Mouse (Mus musculus) WW6 (cell line): ENCODE data around the gene Bcam.

Experiments used
- DNase-seq: peaks from one replicate; pipeline ENCODE4 v3.0.0-alpha.2; 2013; ENCODE audit warnings: low read depth, low spot score

Bcam gene

DNA sequence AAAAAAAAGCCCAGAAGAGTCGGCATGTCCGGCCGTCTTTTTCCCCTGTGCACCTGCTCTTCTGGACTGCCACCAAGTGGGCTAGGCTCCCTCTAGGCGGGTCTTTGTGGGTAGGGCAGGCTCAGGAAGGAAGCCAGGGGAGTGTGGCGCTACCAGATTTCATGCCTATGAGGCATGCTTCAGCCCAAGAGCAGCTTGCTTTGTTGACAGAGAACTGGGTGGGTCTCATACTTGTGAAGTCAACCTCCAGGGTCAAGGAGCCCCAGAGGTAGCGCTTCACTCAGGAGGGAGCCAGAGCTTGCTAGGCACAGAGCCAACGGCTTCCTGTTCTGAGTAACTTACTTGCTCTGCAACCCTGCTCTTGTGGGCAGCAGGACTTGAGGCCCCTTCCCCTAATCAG lies 17.2 kb downstream of the Bcam start:
- no peak for DNase-seq

DNA sequence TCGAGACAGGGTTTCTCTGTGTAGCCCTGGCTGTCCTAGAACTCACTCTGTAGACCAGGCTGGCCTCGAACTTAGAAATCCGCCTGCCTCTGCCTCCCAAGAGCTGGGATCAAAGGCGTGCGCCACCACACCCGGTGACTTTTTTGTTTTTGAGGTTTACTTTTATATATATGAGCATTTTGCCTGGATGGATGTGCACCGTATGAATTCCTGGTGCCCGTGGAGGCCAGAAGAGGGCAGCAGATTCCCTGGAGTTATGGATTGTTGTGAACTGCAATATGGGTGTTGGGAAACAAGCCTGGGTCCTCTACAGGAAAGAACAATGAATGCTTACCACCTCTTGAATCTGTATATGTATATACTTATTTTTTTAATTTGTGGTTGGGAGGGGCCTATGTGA lies 18.2 kb downstream of the Bcam start:
- DNase-seq: no peak

DNA sequence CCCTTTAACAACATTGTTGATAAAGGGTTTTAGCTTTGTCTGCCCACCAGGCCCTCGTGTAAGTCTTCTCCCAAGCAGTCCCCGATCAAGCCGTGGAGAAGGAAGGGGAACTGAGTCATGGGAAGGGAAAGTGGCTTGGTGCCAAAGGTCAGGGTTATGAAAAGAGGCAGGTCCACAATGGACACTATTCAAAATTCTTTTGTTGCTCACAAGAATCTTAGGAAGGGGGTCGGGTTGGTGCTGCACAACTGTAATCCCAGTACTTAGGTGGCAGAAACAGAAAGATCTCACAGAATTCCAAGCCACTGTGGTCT lies 19.8 kb downstream of the Bcam start:
- no peak for DNase-seq

DNA sequence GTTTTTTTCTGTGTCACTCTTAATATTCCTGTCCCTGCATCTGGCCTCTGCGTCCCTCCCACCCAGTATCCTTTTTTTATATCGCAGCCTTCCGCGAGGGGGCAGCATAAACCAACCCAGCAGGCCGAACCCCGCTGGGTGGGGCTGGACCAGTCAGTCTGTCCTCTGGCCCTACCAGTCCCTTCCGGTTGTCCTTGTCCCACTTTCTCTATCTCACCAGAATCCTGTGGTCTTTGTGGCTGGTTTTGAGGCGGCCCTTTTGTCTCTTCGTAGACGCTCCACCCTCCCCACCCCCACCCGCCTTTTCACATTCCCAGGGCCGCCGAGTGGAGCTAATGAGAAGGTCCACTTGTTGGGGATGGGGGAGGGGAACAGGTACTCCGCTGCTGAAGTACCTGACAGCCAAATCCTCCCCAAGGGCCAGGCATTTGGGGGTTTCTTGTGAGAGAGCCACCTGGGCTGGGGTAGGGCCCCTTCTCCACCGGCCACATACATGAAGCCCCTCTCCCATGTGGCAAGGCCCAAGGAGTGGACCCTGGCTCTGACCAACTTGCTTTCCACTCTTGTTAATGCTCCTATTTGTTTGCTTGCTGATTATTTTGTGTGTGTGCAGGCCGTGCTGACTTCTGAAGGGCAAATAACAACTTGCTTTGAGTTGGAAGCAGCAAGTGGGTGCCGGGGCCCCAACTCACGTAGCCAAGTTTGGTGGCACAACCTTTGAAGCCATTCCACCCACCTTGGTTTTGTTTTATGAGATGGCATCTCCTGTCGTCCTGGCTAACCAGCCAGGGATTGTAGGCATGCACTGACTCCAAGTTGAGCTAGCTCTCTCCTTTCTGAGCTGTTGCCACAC lies 20.4 kb downstream of the Bcam start, which contains the start of gene Nectin2:
TSS of gene Nectin2 (minus strand) at position 267 of the 853 bp plus-strand sequence.
- DNase-seq: no peak

DNA sequence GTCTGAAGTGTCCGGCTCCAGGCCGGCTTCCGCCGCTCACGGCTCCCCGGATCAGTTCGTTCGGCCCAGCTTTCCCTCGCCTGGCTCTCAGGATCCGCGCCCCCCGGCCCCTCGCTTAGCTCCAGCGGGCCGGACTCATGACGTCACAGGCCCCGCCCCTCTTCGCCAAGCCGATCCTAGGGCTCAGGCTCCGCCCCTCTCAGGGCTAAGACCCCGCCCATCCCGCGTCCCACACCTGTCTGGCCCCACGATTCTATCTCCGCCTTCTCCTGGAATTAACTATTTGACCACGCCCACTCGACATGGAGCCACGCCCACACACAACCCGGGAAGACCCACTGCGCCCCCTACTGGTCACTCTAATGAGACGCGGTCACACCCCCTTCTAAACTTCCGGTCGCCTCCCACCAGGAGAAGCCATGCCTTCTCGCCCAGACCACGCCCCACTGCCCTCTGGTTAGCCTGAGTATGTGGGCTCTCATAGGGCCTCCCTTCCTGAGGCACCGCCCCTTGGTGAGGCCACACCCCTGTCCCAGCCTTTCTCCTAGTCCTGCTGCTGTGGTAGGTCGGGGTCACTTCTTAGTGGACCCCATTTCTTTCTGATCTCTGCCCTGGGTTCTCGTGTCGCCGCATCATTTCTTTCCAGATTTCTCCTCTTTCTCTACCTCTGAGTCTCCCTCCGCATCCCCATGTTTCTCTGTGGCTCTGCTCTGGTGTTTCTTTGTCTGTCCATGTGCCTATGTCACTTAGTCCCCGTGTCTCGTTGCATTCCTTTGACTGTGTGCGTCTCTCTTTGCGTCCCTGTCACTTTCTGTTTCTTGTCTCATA lies 21.2 kb downstream of the Bcam start:
- DNase-seq: peak; percentile 98

DNA sequence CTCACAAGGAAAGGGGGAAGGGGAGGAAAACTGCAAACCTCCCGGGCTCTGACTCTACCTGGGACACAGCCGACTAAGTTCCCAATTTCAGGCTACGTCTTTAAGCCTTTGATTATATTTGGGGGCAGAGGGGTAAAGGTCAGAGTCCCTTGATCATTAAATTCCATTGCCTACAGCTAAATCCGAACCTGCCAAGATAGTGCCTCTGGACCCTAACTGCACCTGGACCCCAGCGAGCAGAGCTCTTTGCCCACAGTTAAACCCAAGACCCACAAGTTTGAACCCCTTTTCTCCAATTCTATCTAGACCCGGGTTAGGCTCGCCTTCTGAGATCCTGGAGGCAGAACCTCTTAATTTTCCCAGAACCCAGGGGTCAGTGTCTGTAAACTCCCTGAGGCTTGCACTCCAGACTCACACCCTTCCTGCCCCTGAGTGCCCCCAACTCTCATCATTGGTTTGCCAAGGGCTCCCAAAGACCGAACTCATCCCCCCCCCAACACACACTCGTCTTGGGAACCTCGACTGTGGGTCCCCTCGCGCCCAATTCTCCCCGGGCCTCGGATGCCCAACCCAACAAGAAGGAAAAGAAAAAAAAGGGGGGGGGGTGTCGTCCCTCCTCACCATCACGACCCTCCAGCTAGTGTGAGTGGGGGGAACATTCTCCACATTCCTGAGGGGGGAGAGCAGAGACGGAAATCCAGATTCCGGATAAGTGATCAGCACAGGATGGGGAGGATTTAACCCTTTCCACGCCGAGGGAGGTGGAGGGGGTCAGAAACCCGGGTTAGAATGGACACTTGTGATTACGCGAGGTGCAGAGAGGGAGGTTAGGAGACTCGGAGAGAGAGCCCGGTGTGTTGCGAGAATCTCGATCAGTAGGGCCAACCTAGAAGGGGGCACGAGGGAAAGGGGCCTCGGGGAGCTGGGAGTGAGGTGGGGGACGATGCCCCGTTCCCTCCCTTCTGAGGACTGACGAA lies 22.3 kb downstream of the Bcam start:
- DNase-seq: no peak

DNA sequence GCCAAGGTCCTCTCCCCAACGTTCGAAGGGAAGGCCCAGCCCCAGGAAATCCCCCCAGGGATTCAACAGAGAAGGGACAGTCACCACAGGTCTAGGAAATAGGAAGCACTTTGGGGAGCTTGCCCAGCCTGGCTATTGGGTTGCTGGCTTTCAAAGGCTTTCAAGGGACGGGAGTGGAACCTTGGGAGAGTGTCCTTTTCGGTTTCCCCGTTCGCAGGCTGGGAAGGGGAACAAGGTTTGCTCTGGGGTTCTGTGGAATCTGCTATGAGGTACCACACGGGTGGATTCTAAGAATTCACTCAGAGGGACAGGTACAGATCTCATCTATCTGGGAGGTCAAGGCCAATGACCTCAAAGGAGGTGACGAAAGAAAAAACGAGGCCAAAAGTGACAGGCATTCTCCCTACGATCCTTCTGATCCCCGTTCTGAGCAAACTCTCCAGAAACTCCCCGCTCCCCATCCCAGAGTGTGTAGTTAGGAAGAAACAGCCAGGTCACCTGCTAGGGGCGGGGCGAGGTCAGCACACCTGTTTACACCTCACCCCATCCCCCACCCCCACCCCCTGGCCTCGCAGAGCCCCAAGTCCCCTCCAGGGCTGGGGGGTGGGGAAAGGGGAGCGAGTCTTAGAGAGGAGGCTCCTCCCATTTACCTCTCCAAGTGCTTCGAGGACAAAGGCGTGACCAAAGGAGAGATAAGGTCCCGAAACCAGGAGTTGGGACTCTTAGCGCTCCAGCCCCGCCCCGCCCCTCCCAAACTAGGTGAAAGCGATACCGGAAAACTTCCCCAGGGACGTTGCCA lies 23.2 kb downstream of the Bcam start:
- no peak for DNase-seq

DNA sequence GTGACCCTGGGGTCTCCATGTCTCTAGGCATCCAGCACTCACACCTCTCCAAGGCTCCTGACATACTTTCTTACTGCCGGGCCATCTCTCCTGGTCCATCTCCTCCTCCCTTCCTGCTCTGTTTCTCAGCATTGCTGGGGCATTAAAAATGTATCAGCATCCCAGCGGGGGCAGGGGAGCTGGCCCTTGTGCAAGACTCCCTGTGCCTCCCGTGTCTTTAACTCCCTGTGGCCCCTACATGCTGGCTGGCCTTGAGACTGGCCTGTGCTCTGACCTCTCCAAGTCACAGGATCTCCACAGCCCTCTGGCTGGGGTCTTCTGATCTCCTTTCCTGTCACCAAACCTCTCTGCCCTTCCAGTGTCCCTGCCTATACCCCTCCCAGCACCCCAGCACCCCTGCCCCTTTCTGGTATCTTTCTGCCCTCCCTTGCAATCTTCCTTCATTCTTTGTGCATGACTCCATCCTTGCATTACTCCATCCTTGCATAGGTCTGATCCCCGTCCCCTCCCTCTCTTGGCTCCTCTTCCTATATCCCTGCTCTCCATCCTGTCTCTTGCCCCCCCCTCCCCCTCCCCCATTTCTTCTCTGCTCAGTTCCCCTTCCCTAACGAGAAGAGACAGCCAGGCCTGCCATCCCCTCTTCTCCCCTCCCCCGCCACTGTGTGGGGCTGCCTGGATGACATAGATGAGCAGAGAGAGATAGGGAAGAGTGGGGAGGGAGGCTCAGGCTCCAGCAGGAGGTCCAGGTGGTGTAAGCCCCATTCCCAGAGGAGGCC lies 24.2 kb downstream of the Bcam start:
- no peak for DNase-seq

DNA sequence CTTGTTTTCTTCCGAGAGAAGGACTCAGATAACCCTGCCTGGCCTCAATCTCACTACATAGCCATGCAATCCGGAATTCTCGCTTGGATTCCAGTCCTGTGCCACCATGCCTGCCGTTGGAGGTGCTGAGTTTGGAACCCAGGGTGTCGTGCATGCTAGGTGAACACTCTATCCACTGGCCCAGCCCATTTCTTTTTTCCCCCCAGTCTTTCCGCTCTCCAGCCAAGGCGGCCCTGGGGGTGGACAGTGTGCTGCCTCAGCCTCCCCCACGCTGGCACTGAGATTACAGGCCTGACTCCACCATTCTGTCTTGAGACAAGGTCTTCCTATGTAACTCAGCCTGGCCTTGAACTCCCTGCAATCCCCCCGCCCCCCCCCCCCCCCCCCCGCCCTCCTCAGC lies 24.8 kb downstream of the Bcam start:
- DNase-seq: no peak

DNA sequence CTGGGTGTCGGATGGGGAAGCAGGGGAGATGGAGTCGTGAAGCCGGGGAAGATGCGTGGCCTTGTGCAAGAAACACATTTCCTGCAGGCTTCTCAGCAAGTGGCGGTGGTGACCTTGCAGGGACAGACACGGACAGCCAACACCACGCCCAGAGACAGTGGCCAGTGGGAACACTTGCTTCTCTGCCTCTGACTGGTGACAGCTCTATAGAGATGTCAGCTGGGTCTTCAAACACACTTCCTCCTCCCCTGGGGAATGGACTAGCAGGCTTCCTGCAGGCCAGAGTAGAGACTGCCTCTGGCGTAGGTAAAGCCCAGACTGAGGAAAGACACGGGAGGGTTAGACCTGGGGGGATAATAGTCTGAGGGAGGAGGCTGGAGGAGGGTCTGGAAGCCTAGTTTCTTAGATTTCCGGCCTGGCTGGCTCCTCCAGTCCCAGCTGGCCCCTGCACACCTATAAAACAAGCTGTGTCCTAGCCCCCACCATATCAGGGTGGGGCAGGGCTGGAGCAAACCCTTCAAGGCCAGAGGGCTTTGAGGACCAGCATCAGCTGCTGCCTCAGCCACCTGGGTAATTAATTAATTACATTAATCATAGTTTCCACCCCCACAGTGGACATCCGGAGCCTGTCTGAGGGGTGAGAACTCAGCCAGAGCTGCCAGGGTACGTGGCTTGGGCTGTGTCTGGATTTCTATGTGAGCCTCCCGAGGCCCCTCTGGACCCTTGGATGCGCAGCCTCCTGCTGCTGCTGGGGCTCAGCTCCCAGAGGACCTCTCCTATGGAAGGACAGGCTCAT lies 26.0 kb downstream of the Bcam start:
- no peak for DNase-seq

DNA sequence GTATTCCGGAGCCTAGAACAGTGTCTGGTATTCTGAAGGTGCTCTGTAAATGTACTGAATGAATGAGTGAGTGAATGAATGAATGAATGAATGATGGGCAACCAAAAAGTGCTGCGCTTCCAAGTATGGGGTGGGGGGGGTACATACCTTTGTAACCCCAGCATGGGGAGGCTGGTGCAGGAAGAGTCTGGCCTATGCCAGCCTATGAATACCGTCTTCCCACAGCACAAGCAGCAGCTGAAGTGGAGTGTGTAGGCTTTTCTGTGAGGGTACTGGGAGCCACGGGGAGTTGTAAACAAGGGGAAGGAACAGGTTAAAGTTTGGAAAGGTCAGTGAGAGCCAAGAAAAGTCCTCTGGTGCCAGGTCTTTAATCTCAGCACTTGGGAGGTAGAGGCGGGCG lies 27.0 kb downstream of the Bcam start:
- DNase-seq: no peak

DNA sequence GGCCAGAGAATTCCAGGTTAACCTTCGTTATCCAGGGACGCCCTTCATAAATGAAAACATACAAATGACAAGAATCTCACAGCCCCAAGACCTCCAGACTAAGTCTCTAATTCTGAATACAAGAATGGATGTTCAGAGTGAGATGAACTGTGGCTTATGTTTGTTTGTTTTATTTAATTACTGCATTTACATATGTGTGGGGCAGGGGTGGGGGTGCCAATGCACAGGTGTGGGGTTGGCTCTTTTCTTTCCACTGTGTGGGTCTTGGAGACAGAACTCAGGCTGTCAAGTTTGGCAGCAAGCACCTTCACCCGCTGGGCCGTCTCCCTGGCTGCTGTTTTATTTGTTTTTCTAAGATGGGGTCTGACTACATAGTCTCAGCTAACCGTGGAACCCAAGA lies 28.3 kb downstream of the Bcam start:
- DNase-seq: no peak

DNA sequence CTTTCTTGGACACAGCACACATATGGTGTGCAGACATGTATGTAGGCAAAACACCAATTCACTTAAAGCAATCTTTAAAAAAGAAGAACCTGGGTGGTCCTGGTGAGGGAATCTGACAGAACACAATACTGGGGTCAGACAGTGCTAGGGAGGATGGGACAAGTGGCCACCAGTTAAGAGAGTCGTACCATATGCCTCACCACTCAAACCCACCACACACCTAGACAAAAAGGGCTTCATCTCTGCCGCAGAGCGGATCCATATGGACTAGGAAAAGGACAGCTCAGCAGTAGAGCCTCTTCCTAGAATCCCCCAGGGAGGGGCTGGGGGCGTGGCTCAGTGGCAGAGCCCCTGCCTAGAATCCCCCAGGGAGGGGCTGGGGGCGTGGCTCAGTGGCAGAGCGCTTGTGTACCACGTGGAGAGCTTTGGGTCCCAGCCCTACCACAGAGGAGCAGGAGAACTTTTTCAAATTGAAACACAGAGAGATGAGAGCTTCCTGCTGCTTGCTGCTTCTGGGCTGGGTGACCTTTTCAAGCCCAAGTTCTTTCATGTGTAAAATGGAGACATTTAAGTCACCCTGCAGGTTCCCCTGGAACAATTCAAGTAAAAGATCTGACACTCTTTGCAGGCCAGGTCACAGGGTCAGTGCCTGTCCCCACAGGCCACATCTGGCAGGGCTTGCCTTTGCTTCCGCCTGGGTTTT lies 29.3 kb downstream of the Bcam start:
- DNase-seq: peak; percentile 78

DNA sequence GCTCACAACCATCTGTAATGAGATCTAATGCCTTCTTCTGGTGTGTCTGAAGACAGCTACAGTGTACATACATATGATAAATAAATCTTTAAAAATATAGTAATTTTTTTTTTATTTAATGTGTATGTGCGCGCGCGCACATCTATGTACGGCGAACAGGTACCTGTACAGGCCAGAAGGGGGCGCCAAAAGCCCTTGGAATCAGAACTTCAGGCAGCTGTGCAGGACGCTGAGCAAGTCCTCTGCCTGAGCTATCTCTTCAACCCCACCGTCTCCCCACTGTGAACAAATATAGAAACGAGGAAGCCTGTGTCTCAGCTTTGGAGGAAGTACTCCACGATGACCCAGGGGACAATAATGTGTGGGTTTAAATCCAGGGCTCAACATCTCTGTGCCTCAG lies 30.5 kb downstream of the Bcam start:
- no peak for DNase-seq

DNA sequence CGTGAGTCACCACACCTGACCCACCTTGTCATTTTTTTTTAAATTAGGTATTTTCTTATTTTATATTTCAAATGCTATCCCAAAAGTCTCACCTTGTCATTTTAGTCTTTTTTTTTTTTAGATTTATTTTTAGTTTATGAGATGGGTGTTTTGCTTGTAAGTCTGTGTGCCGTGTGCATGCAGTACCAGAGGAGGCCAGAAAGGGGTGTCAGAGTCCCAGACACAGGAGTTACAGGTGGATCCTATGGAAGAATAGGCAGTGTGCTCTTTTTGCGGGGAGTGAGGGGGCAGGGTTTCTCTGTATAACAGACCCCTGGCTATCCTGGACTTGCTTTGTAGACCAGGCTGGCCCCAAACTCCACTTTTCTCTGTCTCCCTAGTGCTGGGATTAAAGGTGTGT lies 32.0 kb downstream of the Bcam start:
- DNase-seq: no peak

DNA sequence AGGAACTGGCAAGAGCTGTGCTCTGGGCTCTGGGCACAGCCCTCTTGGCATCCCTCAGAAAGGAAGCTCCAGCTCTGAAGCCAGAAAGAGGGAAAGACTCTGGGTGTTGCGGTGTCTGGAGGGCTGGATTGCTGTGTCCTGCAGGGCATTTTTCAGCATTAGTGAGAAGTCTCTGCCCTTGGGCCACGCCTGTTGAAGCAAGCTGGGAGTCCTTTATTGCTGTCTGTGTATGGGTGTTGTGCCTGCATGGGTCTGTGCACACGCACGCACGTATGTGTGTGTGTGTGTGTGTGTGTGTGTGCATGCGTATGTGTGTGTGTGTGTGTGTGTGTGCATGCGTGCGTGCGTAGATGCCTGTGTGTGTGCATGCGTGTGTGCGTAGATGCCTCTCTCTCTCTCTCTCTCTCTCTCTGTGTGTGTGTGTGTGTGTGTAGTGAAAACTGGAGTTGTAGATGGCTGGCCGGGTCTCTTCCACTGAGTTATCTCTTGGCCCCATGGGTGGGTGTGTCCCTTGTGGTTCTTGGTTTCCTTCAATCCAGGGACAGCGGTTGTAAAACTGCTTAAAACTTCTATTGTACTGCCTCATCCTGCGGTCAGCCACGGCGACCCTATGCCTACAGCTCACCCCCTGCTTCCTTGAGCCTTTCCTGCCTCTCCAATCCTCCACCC lies 34.3 kb downstream of the Bcam start:
- no peak for DNase-seq

DNA sequence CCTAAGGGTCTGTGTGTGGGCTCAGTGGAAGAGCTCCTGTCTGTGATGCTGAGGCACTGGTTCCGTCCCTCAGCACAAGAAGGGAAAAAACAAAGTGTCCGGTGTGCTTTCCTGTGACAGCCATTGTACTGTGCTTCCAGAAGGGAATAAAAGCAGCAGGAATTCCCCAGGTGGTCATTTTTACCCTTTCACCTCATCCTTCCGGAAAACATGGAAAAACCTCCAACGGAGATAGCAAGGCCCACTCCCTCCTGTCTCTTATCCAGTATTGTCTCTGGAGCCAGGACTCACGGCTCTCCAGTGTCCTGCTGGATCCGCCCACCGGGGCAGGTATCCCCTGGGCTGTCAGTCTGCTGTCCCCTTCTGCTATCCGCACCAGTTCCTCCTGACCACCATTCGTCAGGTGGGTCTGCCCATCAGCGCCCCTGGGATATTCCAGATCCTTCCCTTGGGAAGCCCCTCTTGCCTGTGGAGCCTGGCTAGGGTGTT lies 36.6 kb downstream of the Bcam start:
- DNase-seq: no peak

DNA sequence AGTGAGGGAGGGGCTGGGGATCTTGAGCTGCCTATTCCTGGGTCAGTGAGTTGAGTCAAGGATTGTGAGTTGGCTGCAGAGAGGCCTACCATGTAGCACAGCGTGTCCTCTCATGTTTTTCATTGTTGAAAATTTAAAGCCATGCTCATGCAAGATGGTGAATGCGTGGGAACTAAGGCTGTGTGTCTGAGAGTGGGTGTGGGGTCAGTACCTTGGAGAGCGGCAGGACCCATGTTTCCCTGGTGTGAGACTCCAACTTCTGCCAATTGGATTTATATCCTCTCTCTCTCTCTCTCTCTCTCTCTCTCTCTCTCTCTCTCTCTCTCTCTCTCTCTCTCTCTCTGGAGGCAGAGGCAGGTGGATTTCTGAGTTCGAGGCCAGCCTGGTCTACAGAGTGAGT lies 44.3 kb downstream of the Bcam start:
- no peak for DNase-seq
